ENCODE assay signal across 10 mouse cellular contexts in genomic region chr4:8374737-8375489, GRCm38 (mm10).
DNase-seq lines count a peak whose midpoint lies in the region; ATAC-seq and TF ChIP-seq lines count a peak whose summit lies in the region.
"Had no signal": no experiment of that assay in that cellular context is flagged by ENCODE, and none has a peak within 500 bp of the region (broad histone marks: within the 10 kb centered on the region; RNA-seq: fewer than 3 reads in every experiment).

No protein-coding gene starts in this region.

- TF ChIP-seq CTCF in olfactory bulb, adult 2 months (IDR thresholded peaks at IDR 0.05; ENCODE audit: insufficient read depth, low read depth, low read length), result no peak

- no peak overlapping the region for H3K27ac ChIP-seq in midbrain, embryonic 10.5 days (replicated peaks)
- H3K27ac ChIP-seq in midbrain, embryonic 11.5 days (ENCODE audit: low read depth, low read length), result no peak overlapping the region
- no peak overlapping the region for H3K27ac ChIP-seq in intestine, embryonic 15.5 days
- H3K27ac ChIP-seq in olfactory bulb, adult 2 months (ENCODE audit: insufficient read depth, low read depth, low read length), result 0 out of 2 replicates have a peak overlapping the region, but pooled peaks have one; percentile 15
- H3K27ac ChIP-seq: heart, embryonic 13.5 days had no signal

- peak; percentile 45 for ATAC-seq in frontal cortex, adult (ENCODE audit: low TSS enrichment)
- ATAC-seq in midbrain, embryonic 11.5 days (ENCODE audit: low FRiP score), result no peak
- peak; percentile 36; the same call in 1 of the 2 replicates for ATAC-seq in intestine, embryonic 15.5 days

- no peak for DNase-seq in frontal cortex, adult 2 months (ENCODE audit: extremely low spot score in 1 of 2, low spot score in 1 of 2)
- peak; percentile 5 for DNase-seq in midbrain, embryonic 10.5 days (ENCODE audit: low spot score)
- DNase-seq in midbrain, embryonic 11.5 days (ENCODE audit: low spot score, missing footprints), result no peak
- no peak for DNase-seq in adrenal gland, adult 18-20 months (ENCODE audit: low spot score in 2 of 2)
- DNase-seq: kidney, adult 18-20 months had no signal

- no peak overlapping the region for H3K4me2 ChIP-seq in midbrain, embryonic 11.5 days
- H3K4me2 ChIP-seq in intestine, embryonic 15.5 days (replicated peaks), result no peak overlapping the region
- H3K4me2 ChIP-seq: heart, embryonic 13.5 days had no signal

- no peaks in the 10 kb centered on the region for H3K4me1 ChIP-seq in midbrain, embryonic 10.5 days
- H3K4me1 ChIP-seq in midbrain, embryonic 11.5 days (ENCODE audit: control insufficient read depth, insufficient read depth, low read length), result no peaks in the 10 kb centered on the region
- H3K4me1 ChIP-seq in intestine, embryonic 15.5 days (replicated peaks), result no peaks in the 10 kb centered on the region
- no peaks in the 10 kb centered on the region for H3K4me1 ChIP-seq in olfactory bulb, adult 2 months (ENCODE audit: control insufficient read depth, insufficient read depth, low read length)

- H3K9me3 ChIP-seq in midbrain, embryonic 10.5 days (replicated peaks), result no peaks in the 10 kb centered on the region
- no peaks in the 10 kb centered on the region for H3K9me3 ChIP-seq in midbrain, embryonic 11.5 days (ENCODE audit: control insufficient read depth, low read length)
- no peaks in the 10 kb centered on the region for H3K9me3 ChIP-seq in intestine, embryonic 15.5 days
- H3K9me3 ChIP-seq: heart, embryonic 13.5 days had no signal

- 84% methylated on average over 6 of the region's 6 CpGs for WGBS in midbrain, embryonic 10.5 days
- WGBS in midbrain, embryonic 11.5 days, result 87% methylated on average over 6 of the region's 6 CpGs
- 81% methylated on average over 6 of the region's 6 CpGs for WGBS in intestine, embryonic 15.5 days
- WGBS in olfactory bulb, adult 2 months, result 67% methylated on average over 6 of the region's 6 CpGs

- no peak overlapping the region for H3K4me3 ChIP-seq in midbrain, embryonic 10.5 days
- H3K4me3 ChIP-seq in midbrain, embryonic 11.5 days (ENCODE audit: low read depth, low read length), result no peak overlapping the region
- H3K4me3 ChIP-seq in intestine, embryonic 15.5 days (replicated peaks), result no peak overlapping the region
- H3K4me3 ChIP-seq in olfactory bulb, adult 2 months (ENCODE audit: insufficient read depth, low read depth, low read length), result no peak overlapping the region
- H3K4me3 ChIP-seq: heart, embryonic 13.5 days had no signal

- no peaks in the 10 kb centered on the region for H3K27me3 ChIP-seq in midbrain, embryonic 10.5 days (ENCODE audit: low read depth, poor library complexity, severe bottlenecking)
- H3K27me3 ChIP-seq in midbrain, embryonic 11.5 days (ENCODE audit: control insufficient read depth, insufficient read depth, low read length), result no peaks in the 10 kb centered on the region
- no peaks in the 10 kb centered on the region for H3K27me3 ChIP-seq in intestine, embryonic 15.5 days (replicated peaks)
- H3K27me3 ChIP-seq: CH12.LX; heart, embryonic 13.5 days had no signal

- H3K9ac ChIP-seq in midbrain, embryonic 11.5 days (ENCODE audit: low read length), result no peak overlapping the region
- H3K9ac ChIP-seq in intestine, embryonic 15.5 days, result no peak overlapping the region
- H3K9ac ChIP-seq: heart, embryonic 13.5 days had no signal

- H3K36me3 ChIP-seq in midbrain, embryonic 10.5 days, result no peaks in the 10 kb centered on the region
- no peaks in the 10 kb centered on the region for H3K36me3 ChIP-seq in midbrain, embryonic 11.5 days (ENCODE audit: control insufficient read depth, insufficient read depth, low read length)
- no peaks in the 10 kb centered on the region for H3K36me3 ChIP-seq in intestine, embryonic 15.5 days
- H3K36me3 ChIP-seq: heart, embryonic 13.5 days had no signal

- TF ChIP-seq POLR2A in olfactory bulb, adult 2 months (IDR thresholded peaks at IDR 0.05; ENCODE audit: insufficient read depth, low read depth, low read length), result no peak
